Mouse (Mus musculus) kidney, adult 2 months (tissue): ENCODE results near the gene Ccdc167. TPM values are rescaled to one million over a fixed set of nuclear protein-coding genes. Genes with fewer than 3 reads are reported as not detected.
A peak's percentile ranks its signal among the peaks of the same experiment; 100 is the strongest.
"Not testable (repeated sequence)": the region's sequence is repeated elsewhere in the genome, so short reads cannot be mapped to it uniquely, and the experiment has no call there.

Experiments
- DNase-seq: peaks from one replicate; pipeline ENCODE4 v3.0.0; 2021
- H3K27ac ChIP-seq: fragments of 200-500 bp; 2 replicates; pipeline ENCODE4 v1.5.1; 2012; ENCODE audit warnings: low read depth, low read length, control low read depth, inconsistent platforms; ENCODE audit not compliant: insufficient read depth
- H3K27me3 ChIP-seq: fragments of 200-500 bp; replicated peaks from 2 replicates; pipeline ENCODE4 v1.6.1; 2012; ENCODE audit warnings: mild to moderate bottlenecking, moderate library complexity, low read length, inconsistent platforms; ENCODE audit not compliant: control insufficient read depth, insufficient read depth
- H3K36me3 ChIP-seq: fragments of 200-500 bp; 2 replicates; pipeline ENCODE4 v1.6.1; 2012; ENCODE audit warnings: mild to moderate bottlenecking, moderate library complexity, low read length, inconsistent platforms; ENCODE audit not compliant: control insufficient read depth, insufficient read depth
- H3K4me1 ChIP-seq: fragments of 200-500 bp; 2 replicates; pipeline ENCODE4 v1.6.1; 2011; ENCODE audit warnings: low read length; ENCODE audit not compliant: control insufficient read depth, insufficient read depth
- H3K4me3 ChIP-seq: fragments of 200-500 bp; 2 replicates; pipeline ENCODE4 v1.5.1; 2011; ENCODE audit warnings: mild to moderate bottlenecking, low read depth, low read length, control low read depth; ENCODE audit not compliant: insufficient read depth
- CTCF ChIP-seq: fragments of 200-500 bp; conservative IDR thresholded peaks from 2 replicates; pipeline ENCODE4 v1.5.1; 2011; ENCODE audit warnings: low read depth, mild to moderate bottlenecking, control low read depth, low read length, moderate library complexity, mixed read lengths; ENCODE audit not compliant: insufficient read depth, insufficient read length
- POLR2A ChIP-seq: fragments of 200-500 bp; IDR thresholded peaks from one replicate; pipeline ENCODE4 v1.6.1; 2011; ENCODE audit warnings: low read depth, low read length, control low read depth
- WGBS: fragments of 180-500 bp; shearing (Covaris S2); methylation state at CpG from one replicate; pipeline ENCODE4 v1.1.7; 2018; 5-methylcytosine and 5-hydroxymethylcytosine counted together
- polyA plus RNA-seq: library from polyadenylated mRNA; depleted of rRNA; stranded (reverse); fragments of >200 nt; gene quantifications from 2 replicates; pipeline ENCODE4 v1.2.3, GENCODE M21; 2012

The Ccdc167 gene
- polyA plus RNA-seq, 1 experiment = 5.0 TPM

DNA sequence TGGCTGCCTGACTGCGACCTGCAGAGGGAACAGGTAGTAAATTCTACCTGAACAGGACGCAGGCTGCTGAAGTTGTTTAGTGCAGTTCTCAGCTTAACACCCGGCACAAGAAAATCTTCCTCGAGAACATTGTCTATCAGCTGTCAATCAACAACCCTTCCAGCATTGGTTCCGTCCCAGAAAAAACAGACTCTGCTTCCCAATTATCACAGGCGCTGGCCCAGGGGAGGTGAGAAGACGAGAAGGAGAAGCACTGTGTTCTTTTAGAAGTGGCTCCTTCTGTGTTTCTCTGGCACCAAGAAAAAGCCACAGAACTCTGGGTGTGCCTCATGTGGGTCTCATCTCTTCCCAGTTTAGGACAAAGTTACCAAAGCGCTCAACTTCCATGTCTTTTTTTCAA lies 1.8 kb upstream of the Ccdc167 start:
- Histone ChIP-seq H3K4me3 (no peak overlapping the region), H3K27ac (no peak overlapping the region), H3K27me3 (no peaks in the 10 kb centered on the region), H3K36me3 (no peaks in the 10 kb centered on the region), H3K4me1 (peaks cover 4% of the 10 kb centered on the region; the same call in 1 of the 2 replicates)
- WGBS = 84% methylated on average over 8 of the region's 8 CpGs
- TF ChIP-seq POLR2A = no peak
- TF ChIP-seq CTCF = no peak
- no peak for DNase-seq

DNA sequence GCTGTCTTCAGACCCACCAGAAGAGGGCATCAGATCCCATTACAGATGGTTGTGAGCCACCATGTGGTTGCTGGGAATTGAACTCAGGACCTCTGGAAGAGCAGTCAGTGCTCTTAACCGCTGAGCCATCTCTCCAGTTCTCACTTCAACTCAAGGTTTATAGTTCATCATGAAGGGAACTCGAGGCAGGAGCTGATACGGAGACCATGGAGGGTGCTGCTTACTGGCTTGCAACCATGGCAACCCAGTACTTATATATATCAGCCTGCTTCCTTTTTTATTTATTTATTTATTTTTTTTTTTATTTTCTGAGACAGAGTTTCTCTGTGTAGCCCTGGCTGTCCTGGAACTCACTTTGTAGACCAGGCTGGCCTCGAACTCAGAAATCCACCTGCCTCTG lies 3.1 kb downstream of the Ccdc167 start:
- WGBS = 98% methylated on average over 4 of the region's 4 CpGs
- not testable (repeated sequence) for H3K4me1 ChIP-seq

DNA sequence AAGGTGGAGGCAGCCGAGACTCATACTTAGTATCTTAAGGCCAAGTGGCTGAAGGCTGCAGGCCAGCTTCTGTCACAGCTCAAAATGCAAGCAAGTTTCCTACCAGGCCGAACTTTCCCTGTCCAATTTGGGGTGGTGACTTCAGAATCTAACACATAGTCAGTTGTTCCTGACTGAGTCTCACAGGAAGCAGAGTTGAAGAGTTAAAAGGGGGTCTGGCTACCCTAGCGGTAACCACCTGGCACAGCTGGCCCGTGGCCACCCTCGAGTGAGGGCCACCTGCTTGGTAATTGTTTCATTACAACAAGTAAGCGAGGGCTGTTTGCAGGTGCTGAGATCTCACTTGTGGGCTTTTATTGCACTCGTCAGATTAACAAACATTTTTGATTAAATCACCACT lies 4.3 kb downstream of the Ccdc167 start:
- TF ChIP-seq CTCF (no peak), POLR2A (no peak)
- no peak overlapping the region for H3K4me3 ChIP-seq
- H3K4me1 ChIP-seq = peaks cover 4% of the 10 kb centered on the region; the same call in 1 of the 2 replicates
- no peaks in the 10 kb centered on the region for H3K36me3 ChIP-seq
- H3K27me3 ChIP-seq = no peaks in the 10 kb centered on the region
- H3K27ac ChIP-seq = no peak overlapping the region
- no peak for DNase-seq
- 74% methylated on average over 7 of the region's 7 CpGs for WGBS

More for the DNA sequence above, 3.1 kb downstream of the Ccdc167 start:
- not testable (repeated sequence) for DNase-seq, H3K27ac ChIP-seq, H3K4me3 ChIP-seq, H3K27me3 ChIP-seq, H3K36me3 ChIP-seq

DNA sequence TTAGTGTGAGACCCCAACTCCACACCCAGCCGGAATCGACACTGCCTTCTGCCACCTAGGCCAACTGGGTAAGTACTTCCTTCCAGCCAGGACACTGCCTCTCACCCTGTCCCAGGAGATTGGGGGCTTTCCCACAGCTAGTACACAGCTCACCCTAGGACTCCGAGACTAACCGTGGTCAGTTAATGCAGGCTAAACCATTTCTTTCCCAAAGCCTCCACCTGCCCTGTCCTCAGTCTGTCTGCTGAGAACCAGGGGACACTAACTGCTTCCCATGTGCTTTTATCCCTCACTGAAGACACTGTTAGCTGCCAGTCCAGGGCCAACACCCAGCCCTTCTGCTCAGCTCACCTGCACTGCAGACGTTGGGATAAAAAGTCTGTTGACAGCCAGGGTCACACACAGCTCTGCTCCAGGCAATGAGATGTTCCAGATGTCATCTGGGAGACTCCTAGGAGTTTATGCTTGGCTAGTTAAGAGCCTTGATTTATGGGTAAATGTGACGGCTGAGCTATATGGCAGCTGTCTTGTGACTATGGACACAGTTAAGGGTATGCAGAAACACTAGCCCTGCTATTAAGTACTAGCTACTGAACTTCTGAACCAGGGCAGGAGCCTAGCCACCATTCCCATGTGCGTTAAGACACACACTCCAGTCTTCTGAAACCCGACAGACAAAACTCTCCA lies 5.0 kb downstream of the Ccdc167 start:
- TF ChIP-seq CTCF (no peak), POLR2A (no peak)

GRCm38 (mm10) chr17:29711076-29711744 lies 5.6 kb downstream of the Ccdc167 start:
- TF ChIP-seq CTCF (no peak), POLR2A (no peak)
- DNase-seq = peak; percentile 92

More for the DNA sequence above, 5.0 kb downstream of the Ccdc167 start:
- no peak for DNase-seq
- no peak overlapping the region for H3K27ac ChIP-seq
- no peaks in the 10 kb centered on the region for H3K4me1 ChIP-seq
- no peaks in the 10 kb centered on the region for H3K27me3 ChIP-seq
- no peak overlapping the region for H3K4me3 ChIP-seq
- 56% methylated on average over 8 of the region's 8 CpGs for WGBS
- no peaks in the 10 kb centered on the region for H3K36me3 ChIP-seq

GRCm38 (mm10) chr17:29710562-29711044 lies 6.2 kb downstream of the Ccdc167 start:
- no peaks in the 10 kb centered on the region for H3K4me1 ChIP-seq
- no peak overlapping the region for H3K4me3 ChIP-seq
- whole genome bisulfite sequencing = 69% methylated on average over 11 of the region's 11 CpGs
- TF ChIP-seq POLR2A = no peak
- no peak for TF ChIP-seq CTCF
- H3K36me3 ChIP-seq = no peaks in the 10 kb centered on the region
- no peaks in the 10 kb centered on the region for H3K27me3 ChIP-seq
- H3K27ac ChIP-seq = no peak overlapping the region
- no peak for DNase-seq

More at GRCm38 (mm10) chr17:29711076-29711744, 5.6 kb downstream of the Ccdc167 start:
- H3K4me3 ChIP-seq = no peak overlapping the region
- H3K36me3 ChIP-seq = no peaks in the 10 kb centered on the region
- 37% methylated on average over 19 of the region's 19 CpGs for WGBS
- no peaks in the 10 kb centered on the region for H3K27me3 ChIP-seq
- no peak overlapping the region for H3K27ac ChIP-seq
- no peaks in the 10 kb centered on the region for H3K4me1 ChIP-seq

- Histone ChIP-seq H3K4me3 (no peak overlapping the region), H3K4me1 (no peaks in the 10 kb centered on the region), H3K36me3 (no peaks in the 10 kb centered on the region), H3K27ac (no peak overlapping the region), H3K27me3 (no peaks in the 10 kb centered on the region)
- TF ChIP-seq POLR2A (no peak), CTCF (no peak)
- DNase-seq = no peak
- 90% methylated on average over 5 of the region's 5 CpGs for WGBS
These were observed 8.1 kb downstream of the Ccdc167 start for GRCm38 (mm10) chr17:29708783-29709182.
